Mouse (Mus musculus) midbrain, embryonic 10.5 days (tissue): ENCODE results near the gene Lsr. TPM values are rescaled to one million over a fixed set of nuclear protein-coding genes. Genes with fewer than 3 reads are reported as not detected.
A peak's percentile ranks its signal among the peaks of the same experiment; 100 is the strongest.

Source experiments
- DNase-seq: peaks from one replicate; pipeline ENCODE4 v3.0.0-alpha.2; 2017; ENCODE audit warnings: low spot score
- H3K27ac ChIP-seq: fragments of 300-500 bp; sonication (generic); replicated peaks from 2 replicates; pipeline ENCODE4 v1.5.1; 2016; ENCODE audit warnings: mild to moderate bottlenecking
- H3K27me3 ChIP-seq: fragments of 300-500 bp; sonication (generic); 2 replicates; pipeline ENCODE4 v1.6.1; 2016; ENCODE audit warnings: low read depth, mild to moderate bottlenecking; ENCODE audit not compliant: poor library complexity, severe bottlenecking
- H3K36me3 ChIP-seq: fragments of 300-500 bp; sonication (generic); 2 replicates; pipeline ENCODE4 v1.6.1; 2016; ENCODE audit warnings: mild to moderate bottlenecking, moderate library complexity
- H3K4me1 ChIP-seq: fragments of 300-500 bp; sonication (generic); 2 replicates; pipeline ENCODE4 v1.6.1; 2016
- H3K4me3 ChIP-seq: fragments of 300-500 bp; sonication (generic); 2 replicates; pipeline ENCODE4 v1.5.1; 2016; ENCODE audit warnings: mild to moderate bottlenecking, moderate library complexity
- H3K9me3 ChIP-seq: fragments of 300-500 bp; sonication (generic); replicated peaks from 2 replicates; pipeline ENCODE4 v1.6.1; 2016; ENCODE audit warnings: mild to moderate bottlenecking
- WGBS: fragments of 180-500 bp; shearing (Covaris S2); methylation state at CpG from one replicate; pipeline ENCODE4 v1.1.7; 2016; 5-methylcytosine and 5-hydroxymethylcytosine counted together
- polyA plus RNA-seq: library from polyadenylated mRNA; unstranded; fragments of >200 nt; fragmentation: Nextera tagmentation; extraction: Ambion mirVana; gene quantifications from 2 replicates; pipeline ENCODE4 v1.2.1, GENCODE M21; 2016

The Lsr gene
- polyA plus RNA-seq, 1 experiment from 2014 or later: 25.3 TPM

- Histone ChIP-seq H3K36me3 (no peaks in the 10 kb centered on the region), H3K9me3 (no peaks in the 10 kb centered on the region), H3K27ac (0 out of 2 replicates have a peak overlapping the region, but pooled peaks have one; percentile 23), H3K4me1 (peaks cover 12% of the 10 kb centered on the region), H3K4me3 (peak overlapping the region; percentile 50), H3K27me3 (peaks cover 6% of the 10 kb centered on the region)
- WGBS: 31% methylated on average over 17 of the region's 17 CpGs
- no peak for DNase-seq
Observed at GRCm38 (mm10) chr7:30908992-30909431, 64.3 kb downstream of the Lsr start.

- 2% methylated on average over 23 of the region's 26 CpGs for WGBS
- H3K27ac ChIP-seq: 0 out of 2 replicates have a peak overlapping the region, but pooled peaks have one; percentile 23
- peaks cover 6% of the 10 kb centered on the region for H3K27me3 ChIP-seq
- H3K9me3 ChIP-seq: no peaks in the 10 kb centered on the region
- H3K4me3 ChIP-seq: peak overlapping the region; percentile 50
- DNase-seq: peak; percentile 63
- H3K4me1 ChIP-seq: peaks cover 12% of the 10 kb centered on the region
- no peaks in the 10 kb centered on the region for H3K36me3 ChIP-seq
Observed at GRCm38 (mm10) chr7:30908277-30908991, 64.8 kb downstream of the Lsr start.

Other genes starting within 250 kb of the Lsr start
- gene Tmem147, start 243.9 kb downstream of the Lsr start, polyA plus RNA-seq: 155 and 164 TPM in 2 replicates
- 0.33 and 0.40 TPM in 2 replicates for gene Gapdhs, start 229.8 kb downstream of the Lsr start, polyA plus RNA-seq
- 0.51 and 0.65 TPM in 2 replicates for gene Sbsn, start 222.0 kb downstream of the Lsr start, polyA plus RNA-seq
- not detected in 2 replicates for gene Dmkn, start 209.7 kb downstream of the Lsr start, polyA plus RNA-seq
- not detected in 2 replicates for gene Krtdap, start 185.6 kb downstream of the Lsr start, polyA plus RNA-seq
- gene Ffar2, start 149.7 kb downstream of the Lsr start, polyA plus RNA-seq: not detected in 2 replicates
- gene Ffar3, start 117.3 kb downstream of the Lsr start, polyA plus RNA-seq: not detected in 2 replicates
- not detected in 2 replicates for gene Ffar1, start 111.9 kb downstream of the Lsr start, polyA plus RNA-seq
- gene Cd22, start 93.1 kb downstream of the Lsr start, polyA plus RNA-seq: 0.02 TPM in 1 of 2 replicates, not detected in the other
- 0.22 and 0.52 TPM in 2 replicates for gene Mag, start 58.6 kb downstream of the Lsr start, polyA plus RNA-seq
- gene Hamp2, start 48.8 kb downstream of the Lsr start, polyA plus RNA-seq: not detected in 2 replicates
- not detected in 2 replicates for gene Hamp, start 29.4 kb downstream of the Lsr start, polyA plus RNA-seq
- gene Usf2, start 16.7 kb downstream of the Lsr start, polyA plus RNA-seq: 22.6 and 23.5 TPM in 2 replicates
- 0.71 and 0.91 TPM in 2 replicates for gene Fam187b, start 326 bp upstream of the Lsr start, polyA plus RNA-seq
- gene Fxyd5, start 69.0 kb upstream of the Lsr start, polyA plus RNA-seq: 10.2 and 10.8 TPM in 2 replicates
- gene Fxyd7, start 78.0 kb upstream of the Lsr start, polyA plus RNA-seq: 0.70 and 2.8 TPM in 2 replicates
- 3.5 and 6.8 TPM in 2 replicates for gene Fxyd1, start 83.7 kb upstream of the Lsr start, polyA plus RNA-seq
- 1.1 and 1.2 TPM in 2 replicates for gene Lgi4, start 85.9 kb upstream of the Lsr start, polyA plus RNA-seq
- 3.0 and 3.4 TPM in 2 replicates for gene Fxyd3, start 103.2 kb upstream of the Lsr start, polyA plus RNA-seq
- 1.00 and 1.5 TPM in 2 replicates for gene Hpn, start 141.8 kb upstream of the Lsr start, polyA plus RNA-seq
- gene Scn1b, start 153.5 kb upstream of the Lsr start, polyA plus RNA-seq: 0.55 and 0.80 TPM in 2 replicates
- gene Gramd1a, start 182.4 kb upstream of the Lsr start, polyA plus RNA-seq: 90.0 and 120 TPM in 2 replicates